Mouse (Mus musculus) lung, postnatal 4 days (tissue): ENCODE results near the gene Zpr1.

Experiments
- DNase-seq, 2 experiments: peaks; one replicate each; pipeline ENCODE4 v3.0.0; 2021

Gene Zpr1

GRCm38 (mm10) chr9:46261131-46261530 is 11.7 kb upstream of the Zpr1 start:
- no peak for DNase-seq

GRCm38 (mm10) chr9:46268343-46268873 is 4.5 kb upstream of the Zpr1 start, which contains the start of gene Apoa5:
Apoa5 (plus strand) TSS chr9:46268633.
- DNase-seq: no peak

GRCm38 (mm10) chr9:46269125-46269524 is 3.7 kb upstream of the Zpr1 start:
- no peak for DNase-seq

- DNase-seq: no peak
These were observed 2.1 kb upstream of the Zpr1 start for GRCm38 (mm10) chr9:46270782-46271181.

- DNase-seq: no peak
These were observed 794 bp upstream of the Zpr1 start for GRCm38 (mm10) chr9:46272070-46272469.

GRCm38 (mm10) chr9:46274494-46274893 is 1.6 kb downstream of the Zpr1 start:
- DNase-seq: no peak

- DNase-seq: peak; percentile 94 to 97
These were observed 10.0 kb downstream of the Zpr1 start, which contains the start of gene Bud13 for GRCm38 (mm10) chr9:46282631-46283436. Bud13 (plus strand) TSS chr9:46283008.

- no peak for DNase-seq
These were observed 25.5 kb downstream of the Zpr1 start for GRCm38 (mm10) chr9:46298381-46298780.

- DNase-seq: peak in 1 of 2 experiments; percentile 64
These were observed 29.3 kb downstream of the Zpr1 start for GRCm38 (mm10) chr9:46302142-46302541.

- DNase-seq: no peak
These were observed 36.3 kb downstream of the Zpr1 start for GRCm38 (mm10) chr9:46309121-46309520.

- peak; percentile 63 to 75 for DNase-seq
These were observed 41.6 kb downstream of the Zpr1 start for GRCm38 (mm10) chr9:46314507-46314906.

- no peak for DNase-seq
These were observed 42.1 kb downstream of the Zpr1 start for GRCm38 (mm10) chr9:46314921-46315320.

- no peak for DNase-seq
These were observed 43.0 kb downstream of the Zpr1 start for GRCm38 (mm10) chr9:46315807-46316365.

- DNase-seq: no peak
These were observed 43.5 kb downstream of the Zpr1 start for GRCm38 (mm10) chr9:46316388-46316787.

- no peak for DNase-seq
These were observed 44.0 kb downstream of the Zpr1 start for GRCm38 (mm10) chr9:46316909-46317308.

- DNase-seq: no peak
These were observed 45.1 kb downstream of the Zpr1 start for GRCm38 (mm10) chr9:46317957-46318356.

GRCm38 (mm10) chr9:46319886-46320285 is 47.0 kb downstream of the Zpr1 start, which contains the start of gene 4931429L15Rik:
4931429L15Rik (minus strand) TSS chr9:46319986.
- peak in 1 of 2 experiments; percentile 7 for DNase-seq

GRCm38 (mm10) chr9:46320461-46320860 is 47.6 kb downstream of the Zpr1 start:
- DNase-seq: peak in 1 of 2 experiments; percentile 5

GRCm38 (mm10) chr9:46326694-46327405 is 54.0 kb downstream of the Zpr1 start:
- peak in 1 of 2 experiments; percentile 8 for DNase-seq

GRCm38 (mm10) chr9:46327706-46328571 is 55.1 kb downstream of the Zpr1 start:
- DNase-seq: peak in 1 of 2 experiments; percentile 14

- peak; percentile 30 to 49 for DNase-seq
These were observed 55.8 kb downstream of the Zpr1 start for GRCm38 (mm10) chr9:46328572-46329249.

- DNase-seq: peak; percentile 27 to 42
These were observed 56.4 kb downstream of the Zpr1 start for GRCm38 (mm10) chr9:46329250-46329648.
